Mouse (Mus musculus) gastrocnemius, postnatal 36 days (tissue): Measurements from ENCODE around the gene Klk7. TPM values are rescaled to one million over a fixed set of nuclear protein-coding genes. Genes with fewer than 3 reads are reported as not detected.

Experiments used
- total RNA-seq, 2 experiments: library from RNA; stranded (reverse); gene quantifications; 2 replicates each; pipeline ENCODE4 v1.2.3; 2021

The Klk7 gene
- total RNA-seq, 2 experiments from 2014 or later, result not detected

Other genes starting within 250 kb of the Klk7 start
- under 1 TPM; 0.26 to 0.52 TPM for gene Zfp658, start 249.0 kb upstream of the Klk7 start, total RNA-seq
- 1 to 10 TPM; 3.0 to 4.4 TPM for gene Zfp719, start 231.7 kb upstream of the Klk7 start, total RNA-seq
- not detected for gene Zfp819, start 204.1 kb upstream of the Klk7 start, total RNA-seq
- not detected for gene Ceacam18, start 176.6 kb upstream of the Klk7 start, total RNA-seq
- under 1 TPM; 0.13 to 0.89 TPM for gene Siglece, start 151.1 kb upstream of the Klk7 start, total RNA-seq
- gene Ctu1, start 139.3 kb upstream of the Klk7 start, total RNA-seq, result 1 to 10 TPM; 2.3 TPM
- not detected for gene Klk14, start 120.9 kb upstream of the Klk7 start, total RNA-seq
- not detected for gene Klk13, start 98.7 kb upstream of the Klk7 start, total RNA-seq
- not detected for gene Klk12, start 42.4 kb upstream of the Klk7 start, total RNA-seq
- gene Klk11, start 36.7 kb upstream of the Klk7 start, total RNA-seq, result under 1 TPM in 1 of 2 experiments, not detected in 1; 0.20 TPM
- gene Klk10, start 30.3 kb upstream of the Klk7 start, total RNA-seq, result not detected
- gene Klk9, start 19.4 kb upstream of the Klk7 start, total RNA-seq, result not detected
- gene Klk8, start 13.7 kb upstream of the Klk7 start, total RNA-seq, result 1 to 10 TPM; 1.5 to 1.9 TPM
- gene Klk6, start 13.2 kb downstream of the Klk7 start, total RNA-seq, result not detected
- not detected for gene Klk5, start 30.7 kb downstream of the Klk7 start, total RNA-seq
- not detected for gene Klk4, start 69.9 kb downstream of the Klk7 start, total RNA-seq
- gene Klk15, start 122.4 kb downstream of the Klk7 start, total RNA-seq, result not detected
- gene Klk1b8, start 139.4 kb downstream of the Klk7 start, total RNA-seq, result not detected
- not detected for gene Klk1b1, start 155.5 kb downstream of the Klk7 start, total RNA-seq
- not detected for gene Klk1b9, start 164.8 kb downstream of the Klk7 start, total RNA-seq
- gene Klk1b11, start 184.6 kb downstream of the Klk7 start, total RNA-seq, result not detected
- gene Klk1b26, start 200.9 kb downstream of the Klk7 start, total RNA-seq, result under 1 TPM; 0.43 to 0.49 TPM
- not detected for gene Klk1b27, start 241.0 kb downstream of the Klk7 start, total RNA-seq